Mouse (Mus musculus) heart, postnatal 0 days (tissue): ENCODE data around the gene Klhl42.

Experiments used
- CTCF ChIP-seq: IDR thresholded peaks from 2 replicates; pipeline ENCODE4 v1.5.1; 2016; ENCODE audit warnings: antibody characterized with exemption, control low read depth, low read depth
- EP300 ChIP-seq: IDR thresholded peaks from 2 replicates; pipeline ENCODE4 v1.6.1; 2016; ENCODE audit warnings: antibody characterized with exemption, low read depth

DNA sequence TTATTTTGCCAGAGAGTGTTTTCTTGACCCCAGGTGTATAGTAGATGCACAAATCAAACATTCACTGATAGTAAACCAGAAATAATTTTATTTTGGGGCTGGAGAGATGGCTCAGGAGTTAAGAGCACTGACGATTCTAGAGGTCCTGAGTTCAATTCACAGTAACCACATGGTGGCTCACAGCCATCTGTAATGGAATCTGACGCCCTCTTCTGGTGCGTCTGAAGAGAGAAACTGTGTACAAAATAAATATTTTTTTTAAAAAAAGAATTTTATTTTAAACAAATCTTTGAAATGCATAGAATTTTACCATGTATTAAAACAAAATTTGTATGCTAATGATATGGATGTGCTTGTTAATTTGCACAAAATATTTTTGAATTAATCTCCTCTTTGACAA lies 2.7 kb upstream of the Klhl42 start:
- TF ChIP-seq CTCF (no peak), EP300 (no peak)
